Comparison of ENCODE assay signal across 8 mouse cellular contexts in the genomic region with DNA sequence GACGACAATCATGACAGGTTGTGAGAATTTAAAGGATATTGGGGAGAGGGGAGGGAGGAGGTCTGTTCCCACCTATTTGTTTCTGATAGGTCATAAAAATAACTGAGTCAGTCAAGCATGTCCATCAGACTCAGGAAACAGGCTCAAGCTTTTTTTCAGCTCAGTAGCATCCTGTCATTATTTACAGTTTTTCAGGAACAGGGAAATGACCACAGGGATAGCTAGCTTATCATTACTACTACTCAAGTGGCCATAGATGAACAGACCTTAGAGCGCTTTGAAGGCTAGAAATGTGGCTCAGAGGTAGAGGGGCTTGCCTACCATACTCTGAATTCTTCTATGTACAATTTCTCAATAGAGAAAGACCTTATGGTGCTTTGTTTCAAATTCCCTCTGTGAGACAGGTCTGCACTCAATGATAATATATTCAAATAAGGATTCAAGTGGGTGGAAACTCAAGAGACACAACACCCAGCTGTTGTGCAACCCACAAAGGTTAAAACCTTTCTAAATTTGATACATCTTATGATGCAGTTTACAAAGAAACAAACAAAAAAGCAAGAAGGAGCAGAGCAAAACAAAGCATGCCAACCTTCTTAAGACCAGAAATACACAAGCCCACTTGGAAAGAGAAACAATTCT. TPM values are rescaled to one million over a fixed set of nuclear protein-coding genes. Genes with fewer than 3 reads are reported as not detected.
DNase-seq lines count a peak whose midpoint lies in the region; ATAC-seq and TF ChIP-seq lines count a peak whose summit lies in the region.

No protein-coding gene starts in this region.

- ATAC-seq in kidney, postnatal 0 days (replicated peaks; ENCODE audit: low FRiP score, low read depth), result no peak
- no peak for ATAC-seq in intestine, embryonic 14.5 days (replicated peaks; ENCODE audit: low FRiP score, low TSS enrichment, low read depth)
- ATAC-seq in midbrain, embryonic 16.5 days, result no peak

- H3K4me2 ChIP-seq in kidney, postnatal 0 days (ENCODE audit: low read length), result peak overlapping the region; percentile 89
- peak overlapping the region; percentile 87 for H3K4me2 ChIP-seq in intestine, embryonic 14.5 days (ENCODE audit: low read length)
- H3K4me2 ChIP-seq in midbrain, embryonic 16.5 days (ENCODE audit: low read length), result peak overlapping the region; percentile 74

- no peak for DNase-seq in kidney, postnatal 0 days (ENCODE audit: low spot score)
- no peak for DNase-seq in kidney, adult 18-20 months
- DNase-seq in embryonic facial prominence, embryonic 10.5 days (ENCODE audit: low spot score), result no peak
- no peak for DNase-seq in intestine, embryonic 14.5 days (ENCODE audit: low spot score)
- DNase-seq in ovary, postnatal 14 days (ENCODE audit: low spot score), result no peak
- DNase-seq in gastrocnemius, postnatal 10 days, result no peak
- no peak for DNase-seq in right cerebral cortex, adult 2 months (ENCODE audit: low spot score in 2 of 2)

- peak overlapping the region; percentile 79 for H3K27ac ChIP-seq in kidney, postnatal 0 days
- H3K27ac ChIP-seq in embryonic facial prominence, embryonic 10.5 days (replicated peaks), result peak overlapping the region; percentile 97
- H3K27ac ChIP-seq in intestine, embryonic 14.5 days (ENCODE audit: low read depth), result no peak overlapping the region
- H3K27ac ChIP-seq in midbrain, embryonic 16.5 days (ENCODE audit: low read length), result no peak overlapping the region

- H3K9ac ChIP-seq in kidney, postnatal 0 days (ENCODE audit: low read depth, low read length), result peak overlapping the region; percentile 89
- H3K9ac ChIP-seq in intestine, embryonic 14.5 days (ENCODE audit: low read length), result peak overlapping the region; percentile 86
- peak overlapping the region; percentile 87 for H3K9ac ChIP-seq in midbrain, embryonic 16.5 days (ENCODE audit: low read depth, low read length)

- peaks cover 5% of the 10 kb centered on the region for H3K36me3 ChIP-seq in kidney, postnatal 0 days (ENCODE audit: insufficient read depth, low read length)
- H3K36me3 ChIP-seq in embryonic facial prominence, embryonic 10.5 days (replicated peaks), result peaks cover 19% of the 10 kb centered on the region
- peaks cover 11% of the 10 kb centered on the region for H3K36me3 ChIP-seq in intestine, embryonic 14.5 days (ENCODE audit: control insufficient read depth, insufficient read depth, low read length)
- H3K36me3 ChIP-seq in midbrain, embryonic 16.5 days (ENCODE audit: control insufficient read depth, insufficient read depth, low read length), result peaks cover 6% of the 10 kb centered on the region

- no peaks in the 10 kb centered on the region for H3K27me3 ChIP-seq in kidney, postnatal 0 days (ENCODE audit: insufficient read depth, low read length)
- H3K27me3 ChIP-seq in embryonic facial prominence, embryonic 10.5 days (replicated peaks; ENCODE audit: low read depth, poor library complexity, severe bottlenecking), result no peaks in the 10 kb centered on the region
- no peaks in the 10 kb centered on the region for H3K27me3 ChIP-seq in intestine, embryonic 14.5 days (replicated peaks; ENCODE audit: control insufficient read depth, insufficient read depth, low read length)
- no peaks in the 10 kb centered on the region for H3K27me3 ChIP-seq in midbrain, embryonic 16.5 days (ENCODE audit: control insufficient read depth, insufficient read depth, low read depth, low read length)

- H3K4me1 ChIP-seq in kidney, postnatal 0 days (replicated peaks; ENCODE audit: insufficient read depth, low read length), result peaks cover 13% of the 10 kb centered on the region
- peaks cover 26% of the 10 kb centered on the region for H3K4me1 ChIP-seq in embryonic facial prominence, embryonic 10.5 days
- peaks cover 24% of the 10 kb centered on the region for H3K4me1 ChIP-seq in intestine, embryonic 14.5 days (replicated peaks; ENCODE audit: control insufficient read depth, insufficient read depth, low read length)
- H3K4me1 ChIP-seq in midbrain, embryonic 16.5 days (ENCODE audit: control insufficient read depth, insufficient read depth, low read length), result peaks cover 18% of the 10 kb centered on the region

- TF ChIP-seq CTCF in kidney, postnatal 0 days (IDR thresholded peaks at IDR 0.05; ENCODE audit: low read depth), result no peak

- peak overlapping the region; percentile 87 for H3K4me3 ChIP-seq in kidney, postnatal 0 days (replicated peaks; ENCODE audit: low read depth, low read length)
- H3K4me3 ChIP-seq in embryonic facial prominence, embryonic 10.5 days, result peak overlapping the region; percentile 97
- H3K4me3 ChIP-seq in intestine, embryonic 14.5 days (ENCODE audit: low read depth, low read length), result peak overlapping the region; percentile 87
- H3K4me3 ChIP-seq in midbrain, embryonic 16.5 days (ENCODE audit: low read depth, low read length), result peak overlapping the region; percentile 81

- no peaks in the 10 kb centered on the region for H3K9me3 ChIP-seq in kidney, postnatal 0 days (replicated peaks; ENCODE audit: low read length)
- H3K9me3 ChIP-seq in embryonic facial prominence, embryonic 10.5 days, result no peaks in the 10 kb centered on the region; the same call in 1 of the 2 replicates
- H3K9me3 ChIP-seq in intestine, embryonic 14.5 days (ENCODE audit: control insufficient read depth, low read length), result 0 out of 2 replicates have a peak, but pooled peaks cover 2% of the 10 kb centered on the region
- no peaks in the 10 kb centered on the region for H3K9me3 ChIP-seq in midbrain, embryonic 16.5 days (replicated peaks; ENCODE audit: control insufficient read depth, low read length, poor library complexity, severe bottlenecking)

- WGBS in kidney, postnatal 0 days, result 36% methylated on average over 2 of the region's 2 CpGs
- 59% methylated on average over 2 of the region's 2 CpGs for WGBS in embryonic facial prominence, embryonic 10.5 days
- 59% methylated on average over 2 of the region's 2 CpGs for WGBS in intestine, embryonic 14.5 days
- 45% methylated on average over 2 of the region's 2 CpGs for WGBS in midbrain, embryonic 16.5 days

RNA-seq across cellular contexts. Expression of a gene that starts 1.3 kb away (rescaled TPM):
- 30.8 and 32.4 TPM in 2 replicates for polyA plus RNA-seq in kidney, postnatal 0 days (2015; fragmentation: Nextera tagmentation; extraction: Ambion mirVana)
- 42.9 and 46.8 TPM in 2 replicates for polyA plus RNA-seq in embryonic facial prominence, embryonic 10.5 days (2016; fragmentation: Nextera tagmentation; extraction: Ambion mirVana)
- 33.7 and 36.3 TPM in 2 replicates for polyA plus RNA-seq in intestine, embryonic 14.5 days (2014; fragmentation: Nextera tagmentation; extraction: Ambion mirVana)
- 24.2 and 27.3 TPM in 2 replicates for polyA plus RNA-seq in midbrain, embryonic 16.5 days (2015; fragmentation: Nextera tagmentation; extraction: Ambion mirVana)
- total RNA-seq in gastrocnemius, postnatal 10 days (2021), result 10 to 100 TPM; 19.7 to 25.9 TPM

Comparison
In these comparisons a context has a peak if more than half of its experiments do, and no peak if none do; other contexts are left out.
1. H3K27ac ChIP-seq: peak in kidney, postnatal 0 days (single experiment) and embryonic facial prominence, embryonic 10.5 days (single experiment); none in intestine, embryonic 14.5 days (single experiment) and midbrain, embryonic 16.5 days (single experiment).
2. Peak in every context shown above with its lines, with median percentiles within 50 percentile points of each other: H3K4me2 ChIP-seq, H3K4me3 ChIP-seq and H3K9ac ChIP-seq.